Mouse (Mus musculus) liver, embryonic 12.5 days (tissue): ENCODE data around the gene Osbpl9. TPM values are rescaled to one million over a fixed set of nuclear protein-coding genes. Genes with fewer than 3 reads are reported as not detected.

Source experiments
- ATAC-seq: fragments of 200-750 bp; cut with Nextera tagmentation; 2 replicates; pipeline ENCODE4 v1.8.0; 2017; ENCODE audit warnings: moderate number of reproducible peaks, mild to moderate bottlenecking, moderate library complexity
- H3K27ac ChIP-seq: fragments of 300-500 bp; sonication (generic); 2 replicates; pipeline ENCODE4 v1.5.1; 2016; ENCODE audit warnings: mild to moderate bottlenecking
- H3K27me3 ChIP-seq: fragments of 300-500 bp; sonication (generic); replicated peaks from 2 replicates; pipeline ENCODE4 v1.6.1; 2016; ENCODE audit warnings: mild to moderate bottlenecking, moderate library complexity
- H3K36me3 ChIP-seq: fragments of 300-500 bp; sonication (generic); 2 replicates; pipeline ENCODE4 v1.6.1; 2016; ENCODE audit warnings: mild to moderate bottlenecking, moderate library complexity
- H3K4me1 ChIP-seq: fragments of 300-500 bp; sonication (generic); 2 replicates; pipeline ENCODE4 v1.6.1; 2016
- H3K4me2 ChIP-seq: fragments of 300-500 bp; sonication (generic); 2 replicates; pipeline ENCODE4 v1.6.1; 2016; ENCODE audit warnings: mild to moderate bottlenecking, moderate library complexity
- H3K4me3 ChIP-seq: fragments of 300-500 bp; sonication (generic); 2 replicates; pipeline ENCODE4 v1.5.1; 2016; ENCODE audit warnings: mild to moderate bottlenecking, moderate library complexity
- H3K9ac ChIP-seq: fragments of 300-500 bp; sonication (generic); 2 replicates; pipeline ENCODE4 v1.6.1; 2016; ENCODE audit warnings: mild to moderate bottlenecking, moderate library complexity
- H3K9me3 ChIP-seq: fragments of 300-500 bp; sonication (generic); replicated peaks from 2 replicates; pipeline ENCODE4 v1.6.1; 2016; ENCODE audit warnings: mild to moderate bottlenecking, moderate library complexity
- WGBS: fragments of 180-500 bp; shearing (Covaris S2); methylation state at CpG from one replicate; pipeline ENCODE4 v1.1.7; 2016; ENCODE audit not compliant: insufficient replicate concordance; 5-methylcytosine and 5-hydroxymethylcytosine counted together
- polyA plus RNA-seq: library from polyadenylated mRNA; unstranded; fragments of >200 nt; fragmentation: Nextera tagmentation; extraction: Ambion mirVana; gene quantifications from 2 replicates; pipeline ENCODE4 v1.2.1, GENCODE M21; 2016

Osbpl9 gene
- polyA plus RNA-seq, 1 experiment from 2014 or later = 33.3 TPM

DNA sequence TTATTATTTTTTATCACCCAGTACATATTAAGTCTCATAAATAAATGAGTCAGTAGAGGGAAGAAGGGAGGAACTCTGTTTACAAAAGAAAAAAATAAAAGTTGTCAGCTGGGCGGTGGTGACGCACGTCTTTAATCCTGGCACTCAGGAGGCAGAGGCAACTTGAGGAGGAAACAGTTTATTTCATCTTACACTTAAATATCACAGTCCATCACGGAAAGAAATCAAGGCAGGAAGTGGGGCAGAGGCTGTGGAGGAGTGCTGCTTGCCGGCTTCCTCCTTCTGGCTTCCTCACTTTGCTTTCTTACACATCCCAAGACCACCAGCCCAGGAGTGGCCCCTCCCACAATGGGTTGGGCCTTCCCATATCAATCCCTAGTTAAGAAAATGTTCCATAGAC is 24.0 kb upstream of the Osbpl9 start:
- Histone ChIP-seq H3K27me3 (no peaks in the 10 kb centered on the region), H3K27ac (no peak overlapping the region), H3K9ac (no peak overlapping the region), H3K36me3 (no peaks in the 10 kb centered on the region), H3K9me3 (no peaks in the 10 kb centered on the region), H3K4me2 (no peak overlapping the region), H3K4me1 (no peaks in the 10 kb centered on the region), H3K4me3 (no peak overlapping the region)
- WGBS = 38% methylated on average over 5 of the region's 5 CpGs
- no peak for ATAC-seq

DNA sequence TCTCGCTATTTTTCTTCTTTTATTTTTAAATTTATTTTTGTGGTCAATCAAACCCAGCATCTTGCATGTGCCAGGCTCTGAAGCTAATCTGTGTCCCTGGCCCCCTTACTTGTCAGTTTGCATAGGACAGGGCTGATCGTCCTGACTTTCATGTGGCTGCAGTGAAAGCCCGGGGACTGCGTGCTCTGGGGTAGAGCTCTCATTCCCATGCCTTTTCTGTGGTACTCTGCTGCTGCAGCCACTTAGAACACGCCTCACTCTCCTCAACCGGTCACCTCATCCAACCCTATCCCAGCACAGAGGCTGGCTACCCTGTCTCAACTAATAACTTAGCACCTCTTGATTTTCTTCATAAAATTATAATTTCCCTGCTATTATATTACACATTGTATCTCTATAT is 23.5 kb upstream of the Osbpl9 start:
- Histone ChIP-seq H3K27ac (no peak overlapping the region), H3K4me2 (no peak overlapping the region), H3K9ac (no peak overlapping the region), H3K9me3 (no peaks in the 10 kb centered on the region), H3K36me3 (no peaks in the 10 kb centered on the region), H3K4me3 (no peak overlapping the region), H3K4me1 (no peaks in the 10 kb centered on the region), H3K27me3 (no peaks in the 10 kb centered on the region)
- ATAC-seq = no peak
- 73% methylated on average over 6 of the region's 6 CpGs for WGBS

DNA sequence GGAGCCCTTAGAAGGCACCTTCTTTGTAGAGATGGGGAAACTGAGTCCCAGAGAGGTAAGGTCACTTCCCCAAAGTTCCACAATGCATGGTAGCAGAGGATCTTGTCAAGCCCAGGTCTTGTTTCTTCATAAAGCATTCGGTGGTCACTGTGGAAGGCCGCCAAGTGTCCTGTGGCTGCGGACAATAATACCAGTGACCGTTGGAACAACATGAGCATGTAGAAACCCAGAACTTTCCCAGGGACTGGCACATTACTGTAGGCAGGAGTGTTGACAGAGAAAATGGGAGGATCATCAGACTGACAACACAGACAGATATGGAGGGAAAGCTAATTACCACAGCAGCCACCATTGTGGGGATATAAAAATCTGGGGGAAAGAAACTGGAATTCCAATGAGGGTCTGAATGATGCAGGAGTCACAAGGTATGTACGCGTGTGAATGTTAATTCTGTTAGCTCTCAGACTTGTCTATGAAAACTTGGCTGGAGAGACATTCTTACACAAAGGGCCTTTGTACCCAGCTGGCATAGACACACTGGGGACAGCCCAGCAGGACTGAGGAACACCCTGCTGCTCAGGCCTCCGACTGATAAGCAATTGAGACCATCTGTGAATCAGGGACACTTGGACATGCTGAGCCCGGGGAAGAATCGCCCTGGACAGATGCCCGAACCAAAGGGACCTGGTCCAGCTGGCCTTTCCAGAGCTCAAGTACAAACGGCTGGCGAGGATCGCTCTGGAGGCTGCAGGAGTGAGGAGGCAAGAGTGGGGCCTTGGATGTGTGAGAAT is 22.9 kb upstream of the Osbpl9 start:
- Histone ChIP-seq H3K36me3 (no peaks in the 10 kb centered on the region), H3K9me3 (no peaks in the 10 kb centered on the region), H3K9ac (no peak overlapping the region), H3K27ac (no peak overlapping the region), H3K4me1 (no peaks in the 10 kb centered on the region), H3K4me2 (no peak overlapping the region), H3K4me3 (no peak overlapping the region), H3K27me3 (no peaks in the 10 kb centered on the region)
- no peak for ATAC-seq
- WGBS = 77% methylated on average over 13 of the region's 13 CpGs

DNA sequence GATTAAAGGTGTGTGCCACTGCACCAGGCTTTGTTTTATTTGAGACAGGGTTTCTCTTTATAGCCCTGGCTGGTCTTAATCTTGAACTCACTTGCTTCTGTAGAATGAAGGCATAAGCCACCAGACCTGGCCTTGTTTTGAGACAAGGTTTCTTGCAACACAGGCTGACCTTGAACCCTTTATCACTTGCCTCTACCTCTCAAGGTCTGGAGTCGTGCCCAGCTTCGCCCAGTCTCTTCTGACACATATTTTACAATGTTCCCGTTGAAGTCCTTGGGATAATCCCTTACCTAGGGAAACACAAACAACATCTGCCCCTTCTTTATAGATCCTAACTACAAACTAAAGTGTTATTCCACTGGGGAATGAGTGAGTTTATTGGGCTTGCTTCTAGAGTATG is 19.9 kb upstream of the Osbpl9 start:
- Histone ChIP-seq H3K4me2 (no peak overlapping the region), H3K4me1 (no peaks in the 10 kb centered on the region), H3K4me3 (no peak overlapping the region), H3K36me3 (no peaks in the 10 kb centered on the region), H3K27me3 (no peaks in the 10 kb centered on the region), H3K27ac (no peak overlapping the region), H3K9ac (no peak overlapping the region), H3K9me3 (no peaks in the 10 kb centered on the region)
- 80% methylated on average over 3 of the region's 3 CpGs for WGBS
- no peak for ATAC-seq

DNA sequence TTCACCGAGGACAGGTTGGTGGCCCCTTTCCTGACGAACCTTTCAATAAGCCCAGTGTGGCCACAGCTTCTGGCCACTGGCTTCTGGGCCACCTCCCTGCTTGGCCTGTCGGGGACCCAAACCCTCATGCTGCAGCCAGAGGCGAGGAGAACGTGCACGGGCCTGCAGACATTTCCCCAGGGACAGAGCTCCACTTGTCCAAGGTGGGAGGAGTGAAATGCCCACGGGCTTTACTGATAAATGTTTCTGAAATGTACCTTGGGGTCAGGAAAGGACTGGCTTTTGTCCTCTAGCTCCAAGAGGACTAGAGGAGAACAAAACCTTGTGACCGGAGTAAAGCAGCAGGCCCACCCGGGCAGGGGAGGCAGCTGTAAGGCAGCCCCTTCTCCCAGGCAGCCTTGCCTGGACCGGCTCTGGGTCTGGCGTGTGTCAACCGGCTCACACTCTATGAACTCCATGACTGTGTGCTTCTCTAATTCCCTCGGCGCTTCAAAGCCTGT is 18.4 kb upstream of the Osbpl9 start:
- H3K27me3 ChIP-seq = no peaks in the 10 kb centered on the region
- H3K4me1 ChIP-seq = no peaks in the 10 kb centered on the region
- no peak for ATAC-seq
- H3K4me3 ChIP-seq = no peak overlapping the region
- no peak overlapping the region for H3K27ac ChIP-seq
- H3K9me3 ChIP-seq = no peaks in the 10 kb centered on the region
- H3K4me2 ChIP-seq = no peak overlapping the region
- H3K9ac ChIP-seq = no peak overlapping the region
- 70% methylated on average over 14 of the region's 14 CpGs for WGBS
- H3K36me3 ChIP-seq = no peaks in the 10 kb centered on the region

DNA sequence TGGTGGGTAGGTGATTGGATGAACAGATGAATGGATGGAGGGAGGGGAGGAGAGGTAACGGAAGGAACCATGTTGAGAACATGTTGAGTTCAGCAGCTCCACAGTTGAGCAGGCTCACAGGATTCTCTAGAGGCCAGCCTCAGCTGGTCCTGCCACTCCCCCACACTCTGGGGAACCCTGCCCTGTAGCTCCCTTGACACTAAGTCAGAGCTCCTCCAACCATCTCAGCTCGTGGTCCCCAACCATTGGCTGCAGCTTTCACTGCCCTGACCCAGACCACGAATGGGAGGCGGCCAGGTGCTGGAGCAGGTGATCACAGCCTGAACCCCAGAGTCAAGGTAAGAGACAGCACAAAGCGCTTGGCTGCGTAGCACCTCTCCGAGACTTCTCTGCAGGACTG is 15.9 kb upstream of the Osbpl9 start:
- H3K9ac ChIP-seq = no peak overlapping the region
- H3K27ac ChIP-seq = no peak overlapping the region
- WGBS = 60% methylated on average over 7 of the region's 7 CpGs
- no peaks in the 10 kb centered on the region for H3K27me3 ChIP-seq
- no peaks in the 10 kb centered on the region for H3K4me1 ChIP-seq
- no peak overlapping the region for H3K4me2 ChIP-seq
- ATAC-seq = no peak
- H3K4me3 ChIP-seq = no peak overlapping the region
- H3K36me3 ChIP-seq = no peaks in the 10 kb centered on the region
- no peaks in the 10 kb centered on the region for H3K9me3 ChIP-seq

DNA sequence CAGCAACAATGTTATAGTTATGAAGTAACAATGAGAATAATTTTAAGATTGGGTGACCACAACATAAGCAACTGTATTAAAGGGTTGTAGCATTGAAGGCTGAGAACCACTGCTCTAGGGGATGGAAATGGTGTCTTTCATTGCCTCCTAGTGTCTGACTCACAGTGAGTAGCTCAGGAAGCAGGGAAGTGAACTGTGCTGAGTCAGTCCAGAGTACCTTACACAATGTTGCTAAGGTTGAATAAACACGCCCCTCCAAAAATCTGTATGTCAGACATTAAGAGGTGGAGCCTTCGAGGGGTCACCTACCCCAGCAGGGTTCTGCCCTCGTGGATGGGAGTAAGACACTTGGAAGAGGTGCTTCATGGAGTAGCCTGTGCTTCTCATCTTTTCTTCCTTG is 11.9 kb upstream of the Osbpl9 start:
- no peak for ATAC-seq
- 45% methylated on average over 3 of the region's 3 CpGs for WGBS

DNA sequence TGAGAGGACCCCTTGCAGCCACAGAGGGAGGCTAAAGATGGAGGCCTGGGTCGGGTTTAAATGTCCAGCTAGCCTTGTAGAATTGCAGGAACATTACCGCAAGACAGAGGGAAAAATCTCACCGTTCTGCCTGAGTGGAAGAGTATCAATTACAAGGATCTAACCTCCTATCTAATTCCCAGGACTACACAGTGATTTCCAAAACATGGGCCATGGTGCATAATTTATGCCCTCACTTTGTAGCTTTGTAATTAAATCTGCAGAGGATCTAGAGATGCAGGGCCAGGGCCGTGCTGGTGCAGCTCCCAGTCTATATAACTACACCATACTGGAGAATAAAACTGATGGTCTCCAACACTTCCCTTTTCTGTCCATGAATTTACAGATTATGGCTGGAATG is 8.8 kb upstream of the Osbpl9 start:
- Histone ChIP-seq H3K4me3 (no peak overlapping the region), H3K4me1 (peaks cover 3% of the 10 kb centered on the region; the same call in 1 of the 2 replicates), H3K27me3 (no peaks in the 10 kb centered on the region), H3K9ac (no peak overlapping the region), H3K27ac (no peak overlapping the region), H3K4me2 (no peak overlapping the region), H3K9me3 (no peaks in the 10 kb centered on the region), H3K36me3 (no peaks in the 10 kb centered on the region)
- ATAC-seq = no peak
- whole genome bisulfite sequencing = 74% methylated on average over 4 of the region's 4 CpGs

More for the DNA sequence above, 11.9 kb upstream of the Osbpl9 start:
- H3K36me3 ChIP-seq = no peaks in the 10 kb centered on the region
- H3K9ac ChIP-seq = no peak overlapping the region
- H3K27me3 ChIP-seq = no peaks in the 10 kb centered on the region
- no peak overlapping the region for H3K4me3 ChIP-seq
- H3K4me2 ChIP-seq = no peak overlapping the region
- no peaks in the 10 kb centered on the region for H3K4me1 ChIP-seq
- H3K27ac ChIP-seq = no peak overlapping the region
- no peaks in the 10 kb centered on the region for H3K9me3 ChIP-seq

DNA sequence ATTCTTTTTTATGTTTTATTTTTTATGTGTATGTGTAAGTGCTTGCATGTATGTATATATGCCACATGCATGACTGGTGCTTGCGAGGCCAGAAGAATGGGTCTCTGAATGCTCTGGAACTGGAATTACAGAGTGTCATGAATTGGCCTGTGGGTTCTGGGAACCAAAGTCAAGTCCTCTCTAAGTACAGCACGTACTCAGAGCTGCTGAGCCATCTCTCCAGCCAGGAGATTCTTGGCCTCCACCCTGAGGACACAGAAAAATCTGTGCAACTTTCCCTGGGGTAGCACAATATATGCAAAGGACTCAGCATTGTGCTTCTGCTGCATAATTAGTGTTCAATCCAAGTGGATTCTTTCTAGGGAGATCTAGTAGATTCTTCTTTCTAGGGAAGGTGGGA is 8.2 kb upstream of the Osbpl9 start:
- Histone ChIP-seq H3K4me1 (peaks cover 3% of the 10 kb centered on the region; the same call in 1 of the 2 replicates), H3K27ac (no peak overlapping the region), H3K4me2 (no peak overlapping the region), H3K36me3 (no peaks in the 10 kb centered on the region), H3K9me3 (no peaks in the 10 kb centered on the region), H3K4me3 (no peak overlapping the region), H3K9ac (no peak overlapping the region), H3K27me3 (no peaks in the 10 kb centered on the region)
- no peak for ATAC-seq
- 72% methylated on average over 2 of the region's 2 CpGs for WGBS

DNA sequence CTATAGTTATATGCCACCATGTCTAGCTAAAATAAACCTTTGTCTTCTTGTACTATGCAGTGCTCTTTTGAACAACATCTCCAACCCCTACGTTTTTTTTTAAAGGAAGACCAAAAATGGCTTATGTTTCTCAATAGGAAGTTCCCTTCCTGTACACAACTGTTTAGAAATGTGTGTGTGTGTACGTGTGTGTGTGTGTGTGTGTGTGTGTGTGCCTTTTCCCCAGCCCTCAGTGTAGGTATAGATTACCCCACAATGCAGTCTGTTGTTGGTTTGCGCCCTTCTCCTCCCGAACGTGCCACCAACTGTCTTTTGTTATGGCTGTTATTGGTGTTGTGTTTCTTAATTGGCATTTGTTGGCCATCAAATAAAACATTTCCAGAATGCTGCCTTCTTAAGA is 5.5 kb upstream of the Osbpl9 start:
- no peak overlapping the region for H3K9ac ChIP-seq
- H3K36me3 ChIP-seq = no peaks in the 10 kb centered on the region
- H3K4me3 ChIP-seq = no peak overlapping the region
- H3K4me2 ChIP-seq = no peak overlapping the region
- no peak for ATAC-seq
- no peaks in the 10 kb centered on the region for H3K27me3 ChIP-seq
- peaks cover 8% of the 10 kb centered on the region for H3K4me1 ChIP-seq
- no peaks in the 10 kb centered on the region for H3K9me3 ChIP-seq
- 54% methylated on average over 5 of the region's 5 CpGs for WGBS
- no peak overlapping the region for H3K27ac ChIP-seq

DNA sequence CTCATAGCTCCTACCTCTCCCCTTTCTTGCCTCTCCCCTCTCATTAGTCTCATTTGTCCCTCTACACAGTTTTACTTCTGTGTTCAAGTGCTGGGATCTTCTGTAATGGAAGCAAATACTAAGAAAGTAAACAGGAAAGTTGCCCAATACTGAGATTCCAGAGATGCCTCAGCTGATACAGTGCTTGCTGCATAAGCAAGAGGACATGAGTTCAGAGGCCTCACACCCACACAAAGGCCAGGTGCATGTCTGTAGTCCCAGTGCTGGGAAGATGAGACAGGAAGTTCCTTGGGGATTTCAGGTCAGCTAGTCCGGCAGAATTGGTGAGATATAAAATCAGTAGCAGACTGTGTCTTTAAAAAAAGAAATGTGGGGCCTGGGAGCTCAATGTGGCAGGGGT is 2.3 kb upstream of the Osbpl9 start:
- Histone ChIP-seq H3K4me3 (no peak overlapping the region), H3K36me3 (no peaks in the 10 kb centered on the region), H3K9ac (no peak overlapping the region), H3K27me3 (no peaks in the 10 kb centered on the region), H3K4me1 (peaks cover 22% of the 10 kb centered on the region), H3K4me2 (no peak overlapping the region), H3K27ac (no peak overlapping the region), H3K9me3 (no peaks in the 10 kb centered on the region)
- WGBS = 55% methylated on average over 1 of the region's 1 CpGs
- ATAC-seq = no peak

DNA sequence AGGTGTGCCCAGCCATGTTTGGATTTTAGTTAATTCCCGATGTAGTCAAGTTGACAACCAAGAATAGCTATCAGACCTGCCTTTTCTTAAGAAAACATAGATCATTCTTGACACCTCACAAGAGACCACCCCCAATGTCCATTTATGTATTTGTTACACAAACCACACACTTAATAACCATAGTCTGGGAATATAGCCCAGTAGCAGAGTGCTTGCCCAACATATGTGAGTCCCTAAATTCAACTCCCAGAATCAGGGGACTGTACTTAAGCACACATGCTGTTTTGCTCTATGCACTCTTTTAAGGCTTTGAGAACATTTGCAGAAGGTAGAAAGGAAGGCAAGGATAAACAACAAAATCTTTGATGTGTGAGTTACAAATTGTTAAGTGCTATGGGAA is 1.9 kb upstream of the Osbpl9 start:
- 76% methylated on average over 1 of the region's 1 CpGs for WGBS
- no peak overlapping the region for H3K4me3 ChIP-seq
- no peaks in the 10 kb centered on the region for H3K9me3 ChIP-seq
- ATAC-seq = no peak
- H3K27me3 ChIP-seq = no peaks in the 10 kb centered on the region
- no peak overlapping the region for H3K27ac ChIP-seq
- peaks cover 22% of the 10 kb centered on the region for H3K4me1 ChIP-seq
- H3K36me3 ChIP-seq = peaks cover 3% of the 10 kb centered on the region; the same call in 1 of the 2 replicates
- H3K4me2 ChIP-seq = no peak overlapping the region
- H3K9ac ChIP-seq = no peak overlapping the region

DNA sequence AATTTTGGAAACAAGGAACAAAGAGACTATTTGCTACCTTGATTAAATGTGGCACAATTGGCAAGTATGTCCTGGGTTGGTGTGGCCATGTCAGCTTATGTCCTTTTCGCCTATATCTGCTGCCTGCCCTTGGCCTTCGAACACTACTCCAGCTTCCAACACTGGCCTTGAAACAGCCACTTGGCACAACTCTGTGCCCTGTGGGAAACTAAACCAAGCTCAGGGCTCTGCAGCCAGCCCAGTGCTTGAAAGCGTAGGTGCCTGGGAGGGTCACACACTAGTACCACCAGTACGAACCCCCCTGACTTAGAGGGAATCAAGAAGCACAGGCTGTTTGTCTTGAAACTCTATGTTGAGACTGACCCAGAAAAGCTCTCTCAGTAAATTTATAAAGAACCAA is 3.0 kb downstream of the Osbpl9 start:
- H3K4me1 ChIP-seq = peaks cover 15% of the 10 kb centered on the region
- 83% methylated on average over 4 of the region's 4 CpGs for WGBS

More for the DNA sequence above, 3.0 kb downstream of the Osbpl9 start:
- Histone ChIP-seq H3K9ac (no peak overlapping the region), H3K36me3 (peaks cover 3% of the 10 kb centered on the region; the same call in 1 of the 2 replicates), H3K4me3 (no peak overlapping the region), H3K27ac (no peak overlapping the region), H3K27me3 (no peaks in the 10 kb centered on the region), H3K4me2 (no peak overlapping the region), H3K9me3 (no peaks in the 10 kb centered on the region)
- no peak for ATAC-seq
